Mouse (Mus musculus) macrophage (primary cell): Measurements from ENCODE around the gene Nell1. TPM values are rescaled to one million over a fixed set of nuclear protein-coding genes. Genes with fewer than 3 reads are reported as not detected.

Experiments used
- H3K27ac ChIP-seq: fragments of 350-480 bp; formaldehyde crosslinking; 2 replicates; pipeline ENCODE4 v1.9.0; 2021
- H3K36me3 ChIP-seq: fragments of 350-480 bp; formaldehyde crosslinking; 2 replicates; pipeline ENCODE4 v1.9.0; 2021; ENCODE audit errors: inconsistent target
- H3K4me3 ChIP-seq: fragments of 350-480 bp; formaldehyde crosslinking; 2 replicates; pipeline ENCODE4 v1.9.0; 2021; ENCODE audit errors: inconsistent target
- H3K79me2 ChIP-seq: fragments of 350-480 bp; formaldehyde crosslinking; 2 replicates; pipeline ENCODE4 v1.9.0; 2021; ENCODE audit errors: inconsistent target
- WGBS: methylation state at CpG from one replicate; pipeline ENCODE4 v1.1.7; 2026; ENCODE audit warnings: inconsistent platforms; ENCODE audit not compliant: missing documents; 5-methylcytosine and 5-hydroxymethylcytosine counted together
- polyA plus RNA-seq: library from polyadenylated mRNA; stranded (reverse); fragments of 250-400 nt; gene quantifications from 3 replicates; pipeline ENCODE4 v1.2.4, GENCODE M21; 2018; ENCODE audit warnings: inconsistent platforms

The Nell1 gene
- polyA plus RNA-seq, 1 experiment from 2014 or later: not detected

DNA sequence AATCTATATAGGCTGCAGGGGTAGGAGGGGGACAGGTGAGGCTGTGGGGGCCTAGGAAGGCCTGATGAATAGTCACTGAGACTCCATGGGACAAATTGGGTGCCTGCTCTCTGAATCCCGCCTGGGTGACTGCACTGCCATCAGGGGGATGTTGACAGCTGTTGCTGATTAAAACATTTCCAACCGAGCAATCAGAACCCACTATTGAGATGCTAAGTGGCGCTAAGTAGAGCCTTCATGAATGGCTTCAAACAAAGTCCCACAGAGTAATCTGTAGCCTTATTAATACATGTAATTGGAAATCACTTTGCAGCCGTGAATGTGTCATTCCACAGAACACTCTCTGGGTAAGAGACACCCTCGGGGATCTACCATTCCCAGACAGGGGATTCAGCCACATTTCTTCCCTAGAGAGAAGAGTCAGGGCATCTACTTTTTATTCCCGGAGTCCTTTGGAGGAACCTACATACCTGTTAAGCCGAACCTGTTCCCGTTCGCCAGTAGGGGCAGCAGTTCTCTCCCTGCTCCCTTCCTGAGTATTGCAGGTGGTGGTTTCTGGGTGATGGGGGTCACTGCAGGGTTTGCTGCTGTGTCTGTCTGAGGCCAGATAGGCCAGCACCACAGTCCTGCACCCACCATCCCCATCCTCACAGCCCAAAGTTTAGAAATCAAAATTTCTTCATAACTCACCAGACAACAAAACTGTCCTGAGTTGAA, 7.0 kb downstream of the Nell1 start:
- Histone ChIP-seq H3K36me3 (no peaks in the 10 kb centered on the region), H3K4me3 (no peak overlapping the region), H3K79me2 (no peaks in the 10 kb centered on the region), H3K27ac (no peak overlapping the region)
- 29% methylated on average over 9 of the region's 9 CpGs for WGBS

DNA sequence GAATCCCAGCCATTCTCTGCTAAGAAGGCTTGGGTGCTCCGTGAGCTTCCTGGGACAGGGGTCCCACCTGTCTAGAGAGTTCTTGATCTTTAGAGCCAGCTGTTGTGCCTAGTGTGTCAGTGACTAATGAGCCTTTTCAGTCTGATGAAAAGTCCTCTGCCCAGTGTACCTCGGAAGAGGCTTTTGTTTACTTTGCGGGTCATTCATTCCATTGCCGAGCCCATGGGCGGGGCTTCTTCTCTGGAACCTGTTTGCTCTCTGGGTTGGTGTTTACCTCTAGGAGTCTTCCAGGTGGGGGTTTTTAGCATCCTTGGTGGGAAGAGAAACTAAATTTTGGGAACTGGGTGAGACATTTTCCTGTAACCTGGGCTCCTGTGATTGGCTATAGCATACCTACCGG, 10.0 kb downstream of the Nell1 start:
- H3K79me2 ChIP-seq: no peaks in the 10 kb centered on the region
- no peak overlapping the region for H3K4me3 ChIP-seq
- WGBS: 39% methylated on average over 6 of the region's 6 CpGs
- no peak overlapping the region for H3K27ac ChIP-seq
- H3K36me3 ChIP-seq: no peaks in the 10 kb centered on the region

DNA sequence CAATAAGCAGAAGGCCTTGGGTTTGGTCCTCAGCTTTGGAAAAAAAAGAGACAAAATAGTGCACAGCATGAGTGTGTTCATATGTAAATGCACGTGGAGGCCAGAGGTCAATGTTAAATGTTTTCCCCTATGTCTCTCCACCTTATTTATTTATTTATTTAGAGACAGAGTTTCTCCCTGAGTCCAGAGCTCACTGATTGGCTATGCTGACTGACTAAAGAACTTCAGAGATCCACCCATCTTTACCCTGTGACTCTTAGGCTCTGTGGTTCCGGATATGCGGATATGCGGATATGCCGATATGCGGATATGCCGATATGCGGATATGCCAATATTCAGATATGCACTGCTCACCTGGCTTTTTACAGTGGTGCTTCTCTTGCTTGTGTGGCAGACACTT, 11.3 kb downstream of the Nell1 start:
- 92% methylated on average over 8 of the region's 8 CpGs for WGBS
- H3K79me2 ChIP-seq: no peaks in the 10 kb centered on the region
- no peak overlapping the region for H3K27ac ChIP-seq
- H3K4me3 ChIP-seq: no peak overlapping the region
- H3K36me3 ChIP-seq: no peaks in the 10 kb centered on the region

DNA sequence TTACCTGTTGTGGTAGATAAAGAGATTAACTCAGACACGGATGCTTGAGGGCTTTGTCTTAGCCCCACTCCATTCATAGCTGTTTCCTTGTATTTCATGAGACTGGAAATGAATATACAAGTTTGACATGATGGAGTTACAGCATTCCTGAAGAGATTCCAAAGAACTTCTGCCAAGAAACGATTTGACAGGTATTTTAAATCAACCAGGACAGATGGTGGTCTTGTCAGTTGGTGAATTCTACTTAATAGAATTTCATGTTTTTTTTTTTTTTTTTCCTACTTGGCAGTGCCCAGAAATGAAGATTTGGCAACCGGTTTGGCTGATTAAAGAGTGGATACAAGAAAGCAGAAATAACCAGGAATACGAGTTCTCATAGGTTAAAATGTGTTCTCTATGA, 24.7 kb downstream of the Nell1 start:
- H3K36me3 ChIP-seq: no peaks in the 10 kb centered on the region
- no peak overlapping the region for H3K4me3 ChIP-seq
- 81% methylated on average over 4 of the region's 4 CpGs for WGBS
- H3K27ac ChIP-seq: no peak overlapping the region
- no peaks in the 10 kb centered on the region for H3K79me2 ChIP-seq

DNA sequence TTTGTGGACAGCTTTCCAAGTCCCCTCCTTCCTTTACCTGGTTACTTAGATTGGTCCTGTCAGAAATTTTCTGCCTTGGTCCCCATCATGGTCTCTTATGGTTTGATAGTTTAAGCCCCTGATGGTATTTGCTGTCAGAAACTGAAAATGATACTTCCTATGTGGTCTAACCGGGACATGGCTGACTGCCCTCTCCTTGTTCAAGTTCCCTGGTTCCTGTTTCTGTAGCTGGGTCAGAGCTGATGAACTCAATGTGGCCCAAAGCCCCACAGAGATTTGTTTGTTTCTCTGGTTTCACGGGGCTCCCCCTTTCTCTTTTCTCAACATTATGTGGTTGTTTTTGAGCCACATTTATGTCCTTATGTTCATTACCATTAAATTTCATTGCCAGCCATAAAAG, 30.6 kb downstream of the Nell1 start:
- WGBS: 31% methylated on average over 2 of the region's 2 CpGs
- H3K4me3 ChIP-seq: no peak overlapping the region
- no peak overlapping the region for H3K27ac ChIP-seq
- H3K79me2 ChIP-seq: no peaks in the 10 kb centered on the region
- no peaks in the 10 kb centered on the region for H3K36me3 ChIP-seq

DNA sequence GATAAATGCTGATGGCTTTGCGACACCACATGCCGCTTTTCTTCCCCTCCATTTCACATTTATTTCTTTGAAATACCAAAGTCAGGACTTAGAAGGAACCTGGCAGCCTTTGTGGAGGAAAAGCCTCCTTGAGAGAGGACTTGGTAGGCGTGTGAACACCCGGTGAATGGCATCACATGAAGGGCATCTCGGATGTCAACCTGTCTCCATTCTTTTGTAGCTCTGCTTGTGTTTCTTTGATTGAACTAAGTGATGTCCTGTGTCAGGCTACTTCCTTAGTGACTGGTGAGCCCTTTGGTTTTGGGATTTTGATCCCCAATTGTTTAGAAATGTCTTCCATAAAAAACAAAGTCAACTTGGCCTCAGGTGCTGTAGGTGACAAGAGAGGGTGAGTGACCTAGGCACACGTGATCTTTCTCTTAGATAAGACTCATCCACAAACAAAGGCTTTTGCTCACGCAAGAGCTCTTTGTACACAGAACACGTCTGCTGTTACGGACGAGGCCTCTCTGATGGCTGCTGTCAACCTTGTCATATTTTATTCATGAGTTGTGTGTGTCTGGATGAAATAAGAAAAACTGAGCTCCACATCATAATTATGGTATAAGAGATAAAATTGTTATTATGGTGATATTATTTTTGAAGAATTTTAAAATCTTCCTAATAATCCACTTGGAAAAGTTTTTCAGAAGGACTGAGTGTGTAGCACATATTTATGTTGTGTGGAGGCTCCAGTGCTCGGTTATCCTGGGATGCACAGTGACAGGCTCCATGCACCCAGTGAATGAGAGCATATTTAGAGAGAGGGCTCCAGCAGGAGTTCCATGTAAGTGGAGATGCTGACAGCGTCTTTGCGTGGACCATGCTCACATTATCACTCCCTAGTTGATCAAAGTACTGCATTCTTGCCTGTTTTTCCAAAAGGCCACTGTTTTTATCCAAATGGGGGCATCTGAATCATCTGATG, 60.8 kb downstream of the Nell1 start:
- Histone ChIP-seq H3K4me3 (no peak overlapping the region), H3K36me3 (no peaks in the 10 kb centered on the region), H3K27ac (no peak overlapping the region), H3K79me2 (no peaks in the 10 kb centered on the region)
- 83% methylated on average over 13 of the region's 13 CpGs for WGBS

DNA sequence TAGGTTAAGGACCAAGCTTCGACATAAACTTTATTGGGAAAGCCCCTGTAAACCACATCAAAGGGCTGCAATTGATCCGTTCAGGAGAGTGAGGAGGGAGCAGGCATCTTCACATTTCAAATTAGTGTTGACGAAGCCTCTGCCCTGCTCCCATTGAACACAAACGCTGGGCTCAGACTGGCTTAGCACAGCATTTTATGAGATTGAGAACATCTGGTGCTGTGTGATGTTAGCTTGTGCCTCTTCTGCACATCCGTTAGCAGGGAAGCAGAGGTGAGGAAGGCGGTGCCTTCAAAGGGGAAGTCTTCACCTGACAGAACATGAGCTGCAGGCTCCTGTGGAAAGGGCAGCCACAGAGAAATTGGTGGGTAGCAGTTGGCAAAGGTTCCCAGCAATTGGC, 66.4 kb downstream of the Nell1 start:
- WGBS: 43% methylated on average over 6 of the region's 6 CpGs
- H3K4me3 ChIP-seq: no peak overlapping the region
- no peaks in the 10 kb centered on the region for H3K79me2 ChIP-seq
- no peak overlapping the region for H3K27ac ChIP-seq
- no peaks in the 10 kb centered on the region for H3K36me3 ChIP-seq

DNA sequence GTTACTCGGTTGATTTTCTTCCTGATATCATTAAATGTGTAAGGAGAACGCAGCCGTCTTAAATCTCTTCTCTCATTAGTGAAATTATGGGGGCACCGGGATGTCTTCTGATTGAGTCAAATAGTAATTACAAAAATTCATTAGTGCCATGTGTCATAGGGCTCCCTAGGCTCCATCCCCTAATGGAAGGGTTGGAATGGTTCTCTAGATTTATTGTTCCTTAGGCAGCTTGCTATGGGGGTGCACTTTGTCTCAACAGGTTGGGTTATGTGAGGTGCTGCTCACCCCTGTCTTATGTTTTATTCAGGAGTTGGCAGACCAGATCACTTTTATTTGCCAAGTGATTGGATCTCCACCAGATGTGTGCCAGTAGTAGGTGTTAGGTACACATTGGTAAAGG, 75.5 kb downstream of the Nell1 start:
- H3K79me2 ChIP-seq: no peaks in the 10 kb centered on the region
- 95% methylated on average over 3 of the region's 4 CpGs for WGBS
- no peak overlapping the region for H3K4me3 ChIP-seq
- no peaks in the 10 kb centered on the region for H3K36me3 ChIP-seq
- H3K27ac ChIP-seq: no peak overlapping the region

DNA sequence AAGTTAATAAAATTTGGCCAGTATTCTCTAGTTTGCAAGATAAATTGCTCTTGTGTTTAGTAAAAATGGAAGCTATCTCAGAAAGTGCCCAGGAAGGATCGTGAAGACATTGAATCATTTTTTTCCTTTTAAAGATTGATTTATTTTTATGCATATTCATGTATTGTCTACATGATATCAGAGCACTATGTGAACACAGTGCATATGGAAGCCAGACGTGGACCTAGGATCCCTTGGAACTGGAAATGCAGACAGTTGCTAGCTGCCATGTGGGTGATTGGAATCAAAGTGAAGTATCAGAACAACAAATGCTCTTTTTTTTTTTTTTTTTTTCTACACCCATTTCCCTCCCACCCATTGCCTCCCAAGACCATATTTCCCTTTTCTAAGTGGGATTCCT, 79.0 kb downstream of the Nell1 start:
- Histone ChIP-seq H3K79me2 (no peaks in the 10 kb centered on the region), H3K27ac (no peak overlapping the region), H3K36me3 (no peaks in the 10 kb centered on the region), H3K4me3 (no peak overlapping the region)
- WGBS: 90% methylated on average over 2 of the region's 2 CpGs

DNA sequence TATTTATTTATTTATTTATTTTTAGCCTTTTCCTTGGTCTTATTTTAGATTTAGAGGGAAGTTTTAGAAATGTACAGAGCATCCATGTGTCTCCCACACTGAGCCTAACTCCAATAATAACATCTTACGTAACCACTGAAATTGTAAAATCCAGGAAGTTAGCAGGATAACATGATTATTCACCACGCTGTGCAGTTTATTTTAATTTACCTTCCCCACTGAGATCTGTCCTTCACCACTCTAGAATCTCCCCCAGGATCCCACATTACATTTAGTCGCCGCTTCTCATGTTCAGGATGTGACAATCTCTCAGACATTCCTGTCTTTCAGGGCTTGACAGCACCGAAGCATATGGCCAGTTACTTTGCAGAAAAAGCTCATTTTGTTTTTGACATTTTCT, 119.8 kb downstream of the Nell1 start:
- Histone ChIP-seq H3K4me3 (no peak overlapping the region), H3K27ac (no peak overlapping the region), H3K36me3 (no peaks in the 10 kb centered on the region), H3K79me2 (no peaks in the 10 kb centered on the region)
- WGBS: 84% methylated on average over 5 of the region's 5 CpGs

DNA sequence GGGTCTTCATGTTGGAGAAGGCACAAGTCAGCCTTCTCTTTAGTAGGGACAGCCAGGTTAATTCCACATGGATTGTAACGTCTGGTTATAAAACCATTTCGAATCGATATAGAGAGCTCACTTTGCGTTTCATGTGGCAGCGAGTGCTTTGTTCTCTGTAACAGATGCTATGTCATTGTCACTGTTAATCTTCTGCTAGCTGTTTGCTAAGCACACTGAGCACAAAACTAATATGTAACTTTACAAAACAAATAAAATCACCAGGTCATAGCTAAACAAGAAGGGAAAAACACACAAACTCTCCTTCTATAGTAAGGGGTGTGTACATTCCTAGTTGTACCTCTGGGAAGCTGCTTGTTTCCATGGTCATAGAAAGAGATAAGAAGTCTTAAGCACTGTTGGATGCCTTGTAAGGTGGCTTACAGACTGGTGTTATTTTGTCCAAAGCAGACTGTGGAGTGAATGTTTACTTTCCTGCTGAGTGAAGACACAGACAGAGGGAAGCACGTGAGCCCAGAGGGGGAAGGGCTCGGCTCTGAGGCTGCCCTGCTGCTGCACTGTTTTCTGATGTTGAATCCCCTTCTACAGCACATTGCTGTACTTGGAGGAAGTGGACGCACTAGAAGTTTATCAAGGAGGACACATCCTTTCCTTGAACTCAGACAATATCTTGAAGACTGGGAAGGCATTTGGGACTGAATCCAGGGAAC, 131.1 kb downstream of the Nell1 start:
- Histone ChIP-seq H3K36me3 (no peaks in the 10 kb centered on the region), H3K4me3 (no peak overlapping the region), H3K79me2 (no peaks in the 10 kb centered on the region), H3K27ac (no peak overlapping the region)
- 66% methylated on average over 8 of the region's 8 CpGs for WGBS

DNA sequence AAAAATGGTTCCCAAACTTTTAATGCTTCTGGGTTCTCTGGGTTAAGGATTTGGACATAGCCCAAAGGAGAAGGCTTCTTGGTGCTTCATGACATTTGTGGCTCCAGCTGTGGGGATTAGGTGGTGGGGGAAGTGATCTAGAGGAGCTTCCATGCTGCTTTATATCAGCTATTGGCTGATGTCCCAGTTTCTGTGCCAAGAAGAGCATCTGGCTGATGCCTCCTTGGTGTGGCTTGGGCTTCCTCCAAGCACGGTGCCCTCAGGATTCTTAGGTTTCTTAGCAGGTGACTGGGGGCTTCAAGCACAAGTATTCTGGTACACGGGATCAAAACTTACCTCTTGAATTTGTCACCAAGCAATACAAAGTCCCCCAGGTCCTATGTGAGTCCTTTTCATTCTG, 132.6 kb downstream of the Nell1 start:
- Histone ChIP-seq H3K36me3 (no peaks in the 10 kb centered on the region), H3K79me2 (no peaks in the 10 kb centered on the region), H3K4me3 (no peak overlapping the region), H3K27ac (no peak overlapping the region)
- 96% methylated on average over 2 of the region's 2 CpGs for WGBS

DNA sequence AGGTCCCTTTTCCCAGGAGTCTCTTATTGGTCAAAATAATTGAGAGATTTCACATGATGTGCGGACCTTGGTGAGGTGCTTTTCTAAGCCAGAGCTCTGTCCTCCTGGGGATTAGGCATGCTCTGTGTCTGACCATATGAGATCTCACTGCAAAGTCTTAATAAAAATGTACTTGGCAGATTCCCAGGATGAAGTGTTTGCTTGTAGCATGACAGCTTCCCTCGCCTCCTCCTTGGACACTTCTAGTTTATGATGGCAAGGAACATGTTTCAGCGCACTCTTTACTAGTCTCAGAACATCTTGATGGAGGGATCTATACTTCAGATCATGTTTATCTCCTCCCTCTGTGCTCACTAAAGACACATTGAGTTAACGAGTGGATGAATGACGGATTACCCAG, 143.7 kb downstream of the Nell1 start:
- 86% methylated on average over 5 of the region's 5 CpGs for WGBS

DNA sequence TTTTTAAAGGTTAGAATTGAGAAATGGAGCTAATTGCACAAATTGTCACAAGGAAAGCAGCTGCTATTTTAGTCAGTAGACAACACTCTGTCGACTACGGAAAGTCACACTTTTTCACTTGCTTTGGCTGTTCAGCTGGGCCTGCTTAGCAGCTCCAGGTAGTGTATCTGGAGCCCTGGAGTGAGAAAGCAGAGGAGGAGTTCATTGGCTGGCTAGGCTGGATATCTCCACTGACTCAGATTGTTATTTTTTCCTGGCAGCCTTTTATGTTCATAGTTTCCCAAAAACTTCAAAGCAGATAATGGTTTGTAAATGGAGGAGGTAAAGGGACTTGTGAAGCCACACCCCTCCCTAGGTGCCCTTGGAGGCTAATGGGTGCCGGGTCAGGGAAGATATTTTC, 163.0 kb downstream of the Nell1 start:
- Histone ChIP-seq H3K27ac (no peak overlapping the region), H3K4me3 (no peak overlapping the region), H3K36me3 (no peaks in the 10 kb centered on the region), H3K79me2 (no peaks in the 10 kb centered on the region)
- WGBS: 91% methylated on average over 3 of the region's 3 CpGs

More for the DNA sequence above, 143.7 kb downstream of the Nell1 start:
- Histone ChIP-seq H3K36me3 (no peaks in the 10 kb centered on the region), H3K79me2 (no peaks in the 10 kb centered on the region), H3K4me3 (no peak overlapping the region), H3K27ac (no peak overlapping the region)

DNA sequence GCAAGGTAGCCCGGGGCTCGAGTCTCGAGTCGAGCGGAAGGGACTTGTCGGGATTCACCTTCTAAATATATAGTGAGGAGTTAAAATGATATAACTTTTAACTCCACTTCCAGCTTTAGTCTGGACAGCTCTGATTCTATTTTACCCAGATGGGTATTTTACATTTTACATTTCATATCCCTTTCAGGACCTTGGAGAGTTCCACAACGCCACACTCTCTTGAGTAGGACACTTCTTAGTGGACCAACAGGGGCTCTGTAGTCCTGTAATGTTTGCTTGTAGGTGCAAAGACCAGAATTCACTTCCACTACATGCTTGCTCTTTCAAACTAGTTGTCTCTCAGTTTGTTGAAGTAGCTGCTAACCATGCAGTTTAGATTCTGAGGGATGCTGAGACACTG, 174.7 kb downstream of the Nell1 start:
- Histone ChIP-seq H3K79me2 (no peaks in the 10 kb centered on the region), H3K27ac (no peak overlapping the region), H3K36me3 (no peaks in the 10 kb centered on the region), H3K4me3 (no peak overlapping the region)
- 90% methylated on average over 7 of the region's 7 CpGs for WGBS
